Mouse (Mus musculus): Measurements from ENCODE around the gene Rasgrf2. TPM values are rescaled to one million over a fixed set of nuclear protein-coding genes. Genes with fewer than 3 reads are reported as not detected.
A peak's percentile ranks its signal among the peaks of the same experiment; 100 is the strongest.

Rasgrf2 gene
- total and polyA plus RNA-seq, 3 experiments, result not detected

DNA sequence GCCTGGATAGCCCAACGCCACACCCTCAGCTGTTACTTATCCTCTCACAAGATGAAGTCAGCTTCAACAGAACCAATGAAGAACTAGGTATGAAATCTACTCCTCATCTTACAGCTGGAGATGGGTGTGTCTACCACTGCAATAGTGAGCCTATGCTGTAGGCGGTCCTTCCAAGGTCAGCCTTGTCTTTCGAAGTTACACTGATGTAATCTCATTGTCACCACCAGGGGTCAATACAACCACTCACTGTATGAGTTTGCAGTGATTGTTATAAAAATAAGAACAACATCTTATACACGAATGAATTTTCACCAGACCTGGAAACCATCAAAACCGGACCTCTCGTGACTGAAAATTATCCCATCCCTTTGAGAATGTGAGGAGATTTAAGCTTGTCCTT is 238.3 kb downstream of the Rasgrf2 start:
- Histone ChIP-seq H3K4me3 (ENCODE audit: control insufficient read depth in 1 of 2, insufficient read depth in 1 of 2, low read depth in 2 of 2, low read length in 2 of 2) (no peak overlapping the region), H3K27me3 (ENCODE audit: control insufficient read depth in 1 of 2, insufficient read depth in 2 of 2, low read length in 2 of 2) (peaks cover 0 to 4% of the 10 kb centered on the region in 2 experiments; a peak in 2 of 4 replicates), H3K9ac (ENCODE audit: control insufficient read depth, low read depth, low read length, poor library complexity, severe bottlenecking) (no peak overlapping the region), H3K4me1 (ENCODE audit: control insufficient read depth in 1 of 2, insufficient read depth in 2 of 2, low read length in 2 of 2) (no peaks in the 10 kb centered on the region), H3K9me3 (replicated peaks; ENCODE audit: insufficient read depth, low read length) (no peaks in the 10 kb centered on the region), H3K27ac (ENCODE audit: control insufficient read depth, low read depth, low read length) (no peak overlapping the region), H3K79me2 (ENCODE audit: control insufficient read depth, insufficient read depth, low read length, poor library complexity) (no peaks in the 10 kb centered on the region), H3K36me3 (ENCODE audit: control insufficient read depth in 1 of 2, insufficient read depth in 2 of 2, low read length in 2 of 2) (no peaks in the 10 kb centered on the region)
- peak; percentile 44 for DNase-seq (ENCODE audit: low read depth, low spot score)
- TF ChIP-seq USF1 (IDR thresholded peaks at IDR 0.05; ENCODE audit: low read depth, low read length) (no peak), ELF1 (IDR thresholded peaks at IDR 0.05; ENCODE audit: low read depth, low read length) (no peak), NELFE (IDR thresholded peaks at IDR 0.05; ENCODE audit: low read depth, low read length) (no peak), MEF2A (IDR thresholded peaks at IDR 0.05; ENCODE audit: extremely low read depth, insufficient replicate concordance, low read depth, low read length, poor library complexity, severe bottlenecking) (no peak), ZC3H11A (IDR thresholded peaks at IDR 0.05; ENCODE audit: low read depth, low read length) (no peak), ZMIZ1 (IDR thresholded peaks at IDR 0.05; ENCODE audit: low read depth, low read length) (no peak), POLR2AphosphoS5 (IDR thresholded peaks at IDR 0.05; ENCODE audit: borderline replicate concordance, low read depth, low read length) (no peak), GATA1 (IDR thresholded peaks at IDR 0.05; ENCODE audit: low read depth, low read length) (no peak), MAFK (IDR thresholded peaks at IDR 0.05; ENCODE audit: borderline replicate concordance, low read depth, low read length) (no peak), CTCF (IDR thresholded peaks at IDR 0.05 in 2 of 3, conservative IDR thresholded peaks at IDR 0.05 in 1 of 3; ENCODE audit: control insufficient read depth in 1 of 3, insufficient read depth in 1 of 3, low read depth in 2 of 3, low read length in 3 of 3, poor library complexity in 1 of 3, severe bottlenecking in 1 of 3) (peak in 2 of 3 experiments; percentile 27 to 48; a peak in 4 of 6 replicates), MXI1 (IDR thresholded peaks at IDR 0.05; ENCODE audit: low read depth, low read length) (no peak), TAL1 (IDR thresholded peaks at IDR 0.05; ENCODE audit: low read length) (no peak), CHD1 (IDR thresholded peaks at IDR 0.05; ENCODE audit: low read depth, low read length) (no peak), TCF12 (IDR thresholded peaks at IDR 0.05; ENCODE audit: low read depth, low read length) (no peak), RCOR1 (IDR thresholded peaks at IDR 0.05; ENCODE audit: low read depth, low read length) (no peak), ZNF384 (IDR thresholded peaks at IDR 0.05; ENCODE audit: low read depth, low read length) (no peak), POLR2A (IDR thresholded peaks at IDR 0.05; ENCODE audit: control insufficient read depth in 1 of 2, insufficient read depth in 1 of 2, low read depth in 1 of 2, low read length in 2 of 2, poor library complexity in 1 of 2) (no peak), TBP (IDR thresholded peaks at IDR 0.05; ENCODE audit: low read depth, low read length) (no peak), SIN3A (IDR thresholded peaks at IDR 0.05; ENCODE audit: low read length) (no peak), JUND (IDR thresholded peaks at IDR 0.05; ENCODE audit: low read depth, low read length) (no peak), RAD21 (IDR thresholded peaks at IDR 0.05; ENCODE audit: low read depth, low read length) (peak; percentile 49), SMC3 (IDR thresholded peaks at IDR 0.05; ENCODE audit: low read depth, low read length) (peak; percentile 36; the same call in 1 of the 2 replicates), EP300 (IDR thresholded peaks at IDR 0.05; ENCODE audit: low read depth in 1 of 2, low read length in 2 of 2) (no peak), HCFC1 (IDR thresholded peaks at IDR 0.05; ENCODE audit: low read depth, low read length) (no peak), MAZ (IDR thresholded peaks at IDR 0.05; ENCODE audit: low read depth, low read length) (no peak), ETS1 (IDR thresholded peaks at IDR 0.05; ENCODE audit: low read depth, low read length) (no peak)
